Mouse (Mus musculus): ENCODE measurements around the gene Cfl1. TPM values are rescaled to one million over a fixed set of nuclear protein-coding genes. Genes with fewer than 3 reads are reported as not detected.
"Not testable (repeated sequence)": the region's sequence is repeated elsewhere in the genome, so short reads cannot be mapped to it uniquely, and the experiment has no call there.

Cfl1 gene
- total RNA-seq, 2 experiments from 2014 or later = 469 to 762 TPM

DNA sequence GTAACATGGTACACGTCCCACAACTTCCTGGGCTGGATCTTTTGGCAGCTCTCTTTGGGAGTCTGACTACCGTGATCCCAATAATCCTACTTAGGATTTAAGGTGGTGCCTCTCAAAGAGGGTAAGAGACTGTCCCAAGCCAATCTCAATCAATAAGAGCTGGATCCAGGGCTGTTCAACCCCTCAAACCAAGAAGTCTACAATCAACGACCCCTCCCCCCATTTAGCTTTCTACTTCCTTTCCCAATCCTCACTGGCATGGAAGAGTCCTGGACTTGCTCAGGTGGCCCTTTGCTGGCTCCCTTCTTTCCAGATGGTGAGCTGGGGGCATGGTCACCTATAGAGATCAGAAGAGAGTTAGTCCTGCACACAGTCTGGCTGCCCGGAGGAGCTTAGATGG lies 3.5 kb upstream of the Cfl1 start:
- ATAC-seq (replicated peaks; ENCODE audit: low FRiP score, poor library complexity, severe bottlenecking) = no peak

DNA sequence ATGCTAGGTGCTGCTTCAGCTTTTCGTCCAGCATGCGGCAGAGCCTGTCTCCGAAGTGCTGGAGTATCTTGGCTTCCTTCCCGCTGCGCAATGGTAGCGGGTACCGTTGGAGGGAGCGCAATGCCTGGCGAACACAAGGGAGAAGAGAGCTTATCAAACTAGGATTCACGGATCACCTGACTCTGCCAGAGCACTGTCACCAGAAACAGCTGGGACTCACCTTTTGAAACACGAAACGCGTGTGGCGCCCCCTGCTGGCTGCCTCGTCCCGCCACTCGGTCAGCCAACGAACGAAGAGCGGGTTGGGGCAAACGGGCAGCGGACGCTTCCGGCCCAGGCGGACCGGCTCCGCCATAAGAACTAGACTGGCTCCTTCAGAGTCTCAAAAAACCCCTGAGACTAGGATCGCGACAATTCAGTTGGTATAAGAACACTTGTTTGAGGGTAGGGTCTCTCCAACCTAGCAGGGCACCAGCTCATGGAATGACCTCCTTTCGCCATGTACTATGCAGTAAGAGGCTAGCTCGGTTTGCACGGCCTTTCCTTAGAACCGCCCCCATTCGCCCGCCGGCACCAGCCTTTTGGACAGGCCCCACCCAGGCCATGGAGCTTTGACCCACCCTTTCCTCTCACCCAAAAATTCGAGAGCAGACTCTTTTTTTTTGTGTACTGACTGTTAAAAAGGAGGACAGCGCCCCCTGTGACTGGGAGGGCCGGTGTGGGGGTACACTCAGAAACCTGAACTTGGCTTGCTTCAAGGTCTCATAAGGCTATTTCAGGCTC lies 2.3 kb upstream of the Cfl1 start, which contains the start of gene Mus81:
Gene Mus81 (minus strand): TSS at position 635 of the 783 bp plus-strand sequence.
- ATAC-seq (replicated peaks; ENCODE audit: low FRiP score, poor library complexity, severe bottlenecking) = peak; percentile 54

DNA sequence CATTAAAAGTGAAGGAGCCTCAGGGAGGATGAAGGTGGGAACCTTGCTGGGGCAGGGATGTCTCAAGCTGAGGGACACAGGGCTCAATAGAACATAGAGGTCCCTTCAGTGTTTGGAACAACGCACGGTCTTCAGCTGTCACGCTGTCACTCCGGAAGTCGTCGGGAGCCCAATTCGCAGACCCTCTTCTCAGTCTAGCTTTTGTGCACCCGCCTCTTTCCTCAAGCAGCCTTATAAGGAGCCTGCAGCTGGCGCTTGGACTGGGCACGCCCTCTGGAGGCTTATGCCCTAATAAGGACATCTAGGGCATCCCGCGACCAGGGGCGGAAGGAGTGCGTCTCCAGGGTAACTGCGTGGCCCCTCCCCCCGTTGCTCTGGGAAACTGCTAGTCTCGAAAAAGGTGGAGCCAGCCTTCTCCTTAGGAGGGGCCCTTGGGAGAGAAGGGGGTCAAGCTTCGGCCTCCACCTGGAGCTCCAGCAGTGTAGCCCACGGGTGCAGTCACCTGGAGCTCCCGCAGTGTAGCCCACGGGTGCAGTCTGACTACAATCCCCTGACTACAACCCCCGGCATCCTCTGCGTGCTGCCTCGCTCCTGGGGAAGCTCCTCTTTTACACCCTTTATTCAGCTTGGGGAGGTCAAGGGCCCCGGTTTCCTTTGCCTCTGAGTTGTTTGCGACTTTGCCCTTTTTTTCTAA lies 1.2 kb upstream of the Cfl1 start:
- peak; percentile 67 for ATAC-seq (replicated peaks; ENCODE audit: low FRiP score, poor library complexity, severe bottlenecking)

DNA sequence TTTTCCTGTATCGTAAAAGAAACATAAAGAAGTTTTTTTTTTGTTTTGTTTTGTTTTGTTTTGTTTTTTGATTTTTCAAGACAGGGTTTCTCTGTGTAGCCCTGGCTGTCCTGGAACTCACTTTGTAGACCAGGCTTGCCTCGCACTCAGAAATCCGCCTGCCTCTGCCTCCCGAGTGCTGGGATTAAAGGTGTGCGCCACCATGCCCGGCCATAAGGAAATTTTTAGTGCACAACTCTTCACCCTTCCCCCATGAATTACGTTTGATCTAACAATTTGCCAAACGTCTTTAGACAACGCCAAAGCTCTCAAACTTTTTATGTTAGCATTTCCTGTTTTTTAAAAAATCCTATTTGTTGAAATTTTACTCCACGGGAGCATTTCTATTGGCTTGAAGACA lies 534 bp upstream of the Cfl1 start:
- ATAC-seq (replicated peaks; ENCODE audit: low FRiP score, poor library complexity, severe bottlenecking) = not testable (repeated sequence)

DNA sequence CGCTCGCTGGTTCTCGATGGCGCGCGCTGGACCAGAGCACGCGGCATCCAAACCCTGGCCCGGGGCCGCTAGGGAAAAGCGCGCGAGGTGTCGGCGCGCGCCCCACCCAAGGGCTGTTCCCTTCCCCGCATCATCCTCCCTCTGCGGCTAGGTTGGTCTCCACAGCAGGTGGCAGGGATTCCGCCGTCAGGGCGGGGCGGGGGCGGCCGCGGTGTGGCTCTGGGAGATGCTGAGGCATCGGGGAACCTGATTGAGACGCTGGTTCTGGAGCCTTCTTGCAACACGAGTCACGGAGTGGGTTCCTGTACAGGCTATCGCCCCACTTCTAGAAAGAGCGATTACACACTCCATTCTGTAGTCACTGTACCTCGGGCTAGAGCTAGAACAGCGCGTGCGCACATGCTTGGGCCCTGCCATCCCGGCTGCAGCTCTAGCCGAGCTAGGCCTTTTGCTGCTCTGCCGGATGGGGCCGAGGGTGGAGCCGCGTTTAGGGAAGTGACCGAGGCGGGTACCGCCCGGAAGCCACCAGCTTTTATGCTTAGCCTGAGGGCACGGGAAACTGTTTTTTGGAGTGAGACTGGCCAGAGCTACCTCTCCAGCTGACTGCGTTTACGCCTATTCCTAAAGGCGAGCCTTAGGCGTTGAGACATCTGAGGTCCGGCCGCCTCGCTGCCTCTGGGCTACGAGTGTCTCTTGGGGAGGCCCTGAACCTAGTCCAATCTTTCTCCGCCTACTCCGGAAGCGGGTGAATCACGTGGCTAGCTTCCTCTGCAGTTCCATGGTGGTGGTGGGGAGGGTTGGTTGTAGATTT lies 848 bp downstream of the Cfl1 start:
- peak; percentile 36 for ATAC-seq (replicated peaks; ENCODE audit: low FRiP score, poor library complexity, severe bottlenecking)

DNA sequence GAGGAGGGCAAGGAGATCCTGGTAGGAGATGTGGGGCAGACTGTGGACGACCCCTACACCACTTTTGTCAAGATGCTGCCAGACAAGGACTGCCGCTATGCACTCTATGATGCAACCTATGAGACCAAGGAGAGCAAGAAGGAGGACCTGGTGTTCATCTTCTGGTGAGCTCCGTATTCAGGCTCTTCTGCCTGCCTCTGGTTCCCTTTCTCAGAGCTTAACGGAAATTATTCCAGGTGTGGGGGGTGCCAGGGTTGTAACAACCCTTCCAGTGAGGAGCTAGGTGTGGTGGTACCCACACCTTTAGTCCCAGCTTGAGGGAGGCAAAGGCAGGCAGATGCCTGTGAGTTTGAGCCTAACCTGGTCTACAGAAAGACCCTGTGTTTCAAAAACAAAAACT lies 2.4 kb downstream of the Cfl1 start:
- ATAC-seq (replicated peaks; ENCODE audit: low FRiP score, poor library complexity, severe bottlenecking) = no peak

DNA sequence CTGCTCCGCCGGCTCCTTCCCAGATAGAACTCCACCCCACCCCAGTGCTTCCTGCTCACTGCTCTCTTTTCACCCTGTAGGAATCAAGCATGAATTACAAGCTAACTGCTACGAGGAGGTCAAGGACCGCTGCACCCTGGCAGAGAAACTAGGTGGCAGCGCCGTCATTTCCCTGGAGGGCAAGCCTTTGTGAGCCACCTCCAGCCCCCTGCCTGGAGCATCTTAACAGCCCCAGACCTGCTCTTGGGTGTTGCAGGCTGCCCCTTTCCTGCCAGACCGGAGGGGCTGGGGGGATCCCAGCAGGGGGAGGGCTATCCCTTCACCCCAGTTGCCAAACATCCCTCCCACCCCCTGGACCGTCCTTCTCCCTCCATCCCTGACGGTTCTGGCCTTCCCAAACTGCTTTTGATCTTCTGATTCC lies 3.1 kb downstream of the Cfl1 start:
- ATAC-seq (replicated peaks; ENCODE audit: low FRiP score, poor library complexity, severe bottlenecking) = not testable (repeated sequence)

DNA sequence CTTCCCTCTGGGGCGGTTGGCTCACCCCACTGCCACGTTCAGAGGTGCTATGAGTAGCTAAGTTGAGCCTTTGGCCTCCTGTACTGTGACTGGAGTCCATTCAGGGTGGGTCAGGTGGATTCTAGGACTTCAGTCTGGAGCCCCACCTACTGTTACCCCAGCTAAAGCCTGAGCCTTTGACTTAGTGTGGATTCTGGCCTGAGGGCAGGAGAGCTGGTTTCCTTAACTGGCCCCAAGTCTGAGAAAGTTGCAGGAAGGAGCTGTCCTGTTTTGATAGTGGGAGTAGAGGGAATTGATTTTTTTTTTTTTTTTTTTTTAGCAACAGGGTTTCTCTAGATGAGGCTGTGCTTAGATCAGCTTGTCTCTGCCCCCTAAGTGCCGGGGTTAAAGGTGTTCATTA lies 4.1 kb downstream of the Cfl1 start:
- no peak for ATAC-seq (replicated peaks; ENCODE audit: low FRiP score, poor library complexity, severe bottlenecking)

DNA sequence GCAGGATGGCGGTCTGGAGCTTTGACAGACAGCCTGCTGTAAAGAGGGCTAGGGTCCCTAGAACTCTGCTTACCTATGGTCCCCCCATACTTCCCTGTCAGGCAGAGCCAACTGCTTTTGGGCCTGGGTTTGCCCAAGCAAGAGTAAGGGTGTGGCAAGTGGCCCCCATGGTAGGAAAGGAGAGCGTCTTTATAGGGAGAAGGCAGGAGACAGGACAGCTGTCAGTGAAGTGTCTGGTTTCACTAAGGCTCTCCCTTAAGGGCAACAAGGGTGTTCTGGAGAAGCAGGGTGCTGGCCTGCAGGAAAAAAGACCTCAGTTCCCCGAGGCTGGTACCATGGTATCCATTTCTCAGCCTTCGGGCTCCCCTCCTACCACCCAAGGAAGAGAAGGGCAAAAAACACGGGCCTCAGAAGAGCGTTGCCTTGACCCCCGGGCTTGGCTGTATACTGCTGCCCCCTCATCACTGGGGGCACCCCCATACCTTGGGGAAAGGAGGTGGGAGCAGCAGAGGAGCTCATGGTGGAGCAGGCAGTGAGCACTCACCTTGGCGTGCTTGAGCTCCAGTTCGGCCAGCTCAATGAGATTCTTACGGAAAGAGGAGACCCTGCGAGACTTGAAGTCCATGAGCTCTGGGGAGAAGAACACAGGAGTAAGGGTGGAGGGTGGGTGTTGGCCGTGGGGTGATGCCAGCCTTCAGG lies 5.2 kb downstream of the Cfl1 start:
- ATAC-seq (replicated peaks; ENCODE audit: low FRiP score, poor library complexity, severe bottlenecking) = no peak

DNA sequence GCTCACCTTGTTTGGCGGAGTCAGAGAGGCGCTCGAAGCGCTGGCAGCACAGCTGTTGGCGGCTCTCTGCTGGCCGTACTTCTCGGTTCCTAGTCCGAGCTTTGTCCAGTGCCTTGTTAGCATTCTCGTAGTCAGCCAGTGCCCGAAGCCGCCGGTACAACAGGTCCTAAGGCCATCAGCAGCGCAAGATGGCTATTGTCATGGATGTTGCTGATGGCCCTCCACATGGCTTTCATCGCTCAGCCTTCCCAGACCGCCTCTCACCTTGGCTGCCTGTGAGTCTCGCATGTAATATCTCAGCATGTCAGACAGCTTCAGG lies 5.8 kb downstream of the Cfl1 start:
- no peak for ATAC-seq (replicated peaks; ENCODE audit: low FRiP score, poor library complexity, severe bottlenecking)

DNA sequence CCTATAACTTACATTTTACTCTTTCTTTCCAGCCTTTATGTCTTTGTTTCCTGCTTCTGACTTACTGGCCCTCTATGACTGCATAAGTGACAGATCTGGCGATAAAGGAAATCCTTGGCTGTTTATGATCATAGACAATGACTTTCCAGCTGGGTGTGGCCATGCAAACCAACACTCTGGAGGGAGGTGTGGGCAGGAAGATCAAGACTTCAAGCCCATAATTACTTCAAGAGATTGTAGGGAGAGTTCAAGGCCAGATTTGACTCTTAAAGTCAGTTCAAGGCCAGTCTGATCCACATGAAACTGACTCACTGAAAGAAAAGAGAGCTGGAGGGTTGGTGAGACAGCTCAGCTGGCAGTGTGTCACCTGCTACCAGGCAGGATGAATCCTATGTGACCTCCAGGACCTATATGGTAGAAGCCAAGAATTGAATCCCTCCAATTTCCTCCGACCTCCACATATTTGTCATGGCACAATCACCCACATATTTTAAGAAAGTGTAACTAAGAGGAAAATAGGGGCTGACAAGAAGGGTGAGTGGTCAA lies 10.1 kb downstream of the Cfl1 start:
- ATAC-seq (replicated peaks; ENCODE audit: low FRiP score, poor library complexity, severe bottlenecking) = no peak

DNA sequence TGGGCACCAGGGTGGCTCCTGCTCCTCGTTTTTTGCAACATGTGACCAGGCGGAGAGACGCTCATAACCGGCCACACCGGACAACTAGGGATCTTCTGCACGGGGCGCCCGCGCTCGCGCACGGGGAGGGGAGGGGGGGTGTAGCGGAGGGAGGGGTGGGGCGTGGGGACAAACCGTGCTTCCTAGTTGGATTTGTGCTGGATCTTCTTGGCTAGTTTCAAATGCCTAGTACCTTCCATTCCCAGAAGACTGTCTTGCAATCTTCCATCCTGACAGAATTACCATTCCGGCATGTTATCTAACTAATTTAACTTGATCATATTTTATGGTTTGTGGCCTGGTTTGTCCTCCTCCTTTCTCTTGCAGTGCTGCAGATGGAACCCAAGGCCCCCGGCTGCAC lies 13.4 kb downstream of the Cfl1 start, which contains the start of gene 1700020D05Rik:
Gene 1700020D05Rik (minus strand): TSS at position 101 of the 400 bp plus-strand sequence.
- ATAC-seq (replicated peaks; ENCODE audit: low FRiP score, poor library complexity, severe bottlenecking) = no peak

DNA sequence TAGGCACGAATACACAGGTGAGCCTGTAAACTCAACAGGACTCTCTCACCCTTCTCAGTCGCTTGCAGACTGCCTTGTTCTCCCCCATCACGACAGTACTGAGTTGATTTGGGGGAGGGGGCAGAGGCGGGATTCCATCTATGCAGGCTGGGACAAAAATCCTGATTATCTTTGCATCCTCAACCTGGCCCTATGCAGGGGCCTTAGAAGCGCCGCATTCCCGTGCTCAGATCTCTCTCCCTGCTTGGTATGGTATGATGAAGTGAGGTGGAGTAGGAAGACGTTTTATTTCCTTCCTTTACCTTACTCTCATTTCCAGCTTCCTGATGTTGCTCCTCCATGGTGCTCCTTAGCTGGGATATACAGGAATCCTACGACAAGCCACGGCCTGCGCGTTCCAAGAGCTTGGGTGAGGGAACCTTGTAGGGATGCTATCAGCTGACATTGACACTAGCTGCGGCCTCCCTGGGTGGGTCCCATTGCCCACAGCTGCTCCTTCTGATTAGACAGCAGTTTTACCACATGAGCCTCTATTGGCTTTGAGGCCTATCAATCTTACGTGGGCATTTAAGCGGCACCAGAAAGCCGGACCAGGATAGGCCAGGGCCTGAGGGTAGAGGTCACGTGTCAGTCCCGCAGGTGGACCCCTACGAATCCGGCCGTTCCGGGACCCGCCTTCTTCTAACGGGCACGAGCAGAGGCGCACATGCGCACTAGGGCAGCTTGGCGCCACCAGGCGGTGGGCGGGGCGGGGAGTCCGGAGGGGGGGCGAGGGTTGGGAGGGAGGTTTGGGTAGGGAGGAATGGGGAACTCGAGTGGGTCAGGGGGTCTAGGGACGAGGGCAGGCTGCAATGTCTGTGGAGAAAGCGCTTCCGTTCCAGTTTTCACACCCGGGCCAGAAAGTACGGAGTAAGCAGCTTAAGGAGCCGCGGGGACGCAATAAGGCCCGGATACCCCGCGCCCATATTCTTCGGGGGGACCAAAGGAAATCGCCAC lies 20.1 kb downstream of the Cfl1 start, which contains the start of gene Snx32:
Gene Snx32 (minus strand): TSS at position 508 of the 996 bp plus-strand sequence.
- peak; percentile 98 for ATAC-seq (replicated peaks; ENCODE audit: low FRiP score, poor library complexity, severe bottlenecking)

DNA sequence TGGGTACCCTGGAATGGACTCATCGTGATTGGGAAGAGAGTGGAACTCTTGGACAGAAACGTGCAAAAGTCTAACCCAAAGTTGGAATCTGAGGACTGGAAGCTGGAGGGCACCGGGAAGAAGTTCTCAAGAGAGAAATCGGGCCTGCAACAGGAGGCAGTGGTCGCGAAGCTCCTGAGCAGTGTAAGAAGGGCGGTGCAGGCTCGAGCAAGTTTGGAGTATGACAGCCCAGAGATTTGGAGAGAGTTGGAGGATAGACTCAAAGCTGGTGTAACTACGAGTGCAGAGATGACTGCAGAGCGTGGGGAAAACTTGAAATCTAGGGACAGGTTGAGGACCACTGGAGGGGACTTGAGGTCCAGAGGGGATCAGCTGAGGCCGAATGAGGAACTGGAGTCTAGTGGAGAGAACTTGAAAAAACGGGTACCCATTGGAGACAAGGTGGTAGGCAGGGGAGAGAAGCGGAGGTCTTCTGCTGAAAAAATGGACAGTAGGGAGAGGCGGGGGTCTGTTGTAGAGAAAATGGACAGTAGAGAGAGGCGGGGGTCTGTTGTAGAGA lies 20.9 kb downstream of the Cfl1 start:
- no peak for ATAC-seq (replicated peaks; ENCODE audit: low FRiP score, poor library complexity, severe bottlenecking)

DNA sequence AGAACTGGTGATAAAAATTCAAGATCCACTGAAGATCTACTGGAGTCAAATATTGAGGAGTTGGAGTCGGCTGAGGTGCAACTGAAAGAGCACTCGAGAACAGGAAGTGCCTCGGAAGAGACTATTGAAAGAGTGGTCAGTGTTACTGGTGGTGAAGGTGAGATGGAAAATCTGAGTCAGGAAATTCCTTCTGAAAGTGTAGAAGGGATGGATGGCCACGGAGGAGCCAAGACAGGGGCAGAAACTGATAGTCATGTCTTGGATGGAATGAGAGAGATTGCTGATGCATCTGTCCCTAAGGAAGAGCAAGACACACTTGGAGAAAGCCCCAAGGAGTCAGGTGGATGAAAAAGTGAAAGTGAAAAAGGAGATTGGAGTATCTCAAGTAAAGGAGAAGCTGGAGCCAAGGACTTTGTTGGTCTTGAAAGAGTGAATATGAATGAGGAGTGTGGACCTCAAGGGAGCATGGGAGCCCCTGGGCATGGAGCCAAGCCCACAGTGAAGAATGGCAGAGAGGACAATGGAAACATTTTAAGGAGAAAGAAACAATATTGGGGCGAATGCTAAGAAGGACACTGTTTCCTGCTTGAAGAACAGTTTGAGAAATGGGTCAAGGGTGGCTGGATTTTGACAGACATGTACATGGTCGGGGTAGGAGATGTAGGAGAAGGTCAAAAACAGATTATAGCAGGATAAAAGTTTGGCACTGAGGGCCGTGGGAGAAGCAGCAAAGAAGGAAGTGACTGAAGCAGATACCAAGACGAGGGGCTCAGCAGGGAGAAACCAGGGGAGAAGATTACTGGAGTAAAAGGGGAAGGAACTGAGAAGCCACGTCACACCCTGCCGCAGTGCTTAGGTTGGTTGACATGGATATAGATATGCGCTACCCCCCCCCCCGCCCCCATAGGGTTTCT lies 22.1 kb downstream of the Cfl1 start:
- ATAC-seq (replicated peaks; ENCODE audit: low FRiP score, poor library complexity, severe bottlenecking) = no peak

DNA sequence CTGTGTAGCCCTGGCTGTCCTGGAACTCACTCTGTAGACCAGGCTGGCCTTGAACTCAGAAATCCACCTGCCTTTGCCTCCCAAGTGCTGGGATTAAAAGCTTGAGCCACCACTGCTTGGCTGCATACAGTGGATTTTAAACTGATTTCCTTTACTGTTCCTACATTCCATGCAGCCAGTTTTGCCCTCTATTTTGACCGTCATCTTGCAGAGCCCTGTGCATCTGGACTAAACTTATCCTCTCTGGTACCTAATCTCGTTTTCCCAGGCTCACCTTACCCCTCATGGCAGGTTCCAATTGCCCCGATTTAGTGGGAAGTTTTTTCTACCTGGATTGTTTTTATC lies 22.7 kb downstream of the Cfl1 start:
- ATAC-seq (replicated peaks; ENCODE audit: low FRiP score, poor library complexity, severe bottlenecking) = no peak

Data from erythroid progenitor cell, adult 5-6 weeks (primary cell).